Mouse (Mus musculus) cerebellum, adult 11 months (tissue): ENCODE measurements around the gene Kctd3.
"Not testable (repeated sequence)": the region's sequence is repeated elsewhere in the genome, so short reads cannot be mapped to it uniquely, and the experiment has no call there.

Experiments used
- DNase-seq: peaks from one replicate; pipeline ENCODE4 v3.0.0; 2022

Kctd3 gene

DNA sequence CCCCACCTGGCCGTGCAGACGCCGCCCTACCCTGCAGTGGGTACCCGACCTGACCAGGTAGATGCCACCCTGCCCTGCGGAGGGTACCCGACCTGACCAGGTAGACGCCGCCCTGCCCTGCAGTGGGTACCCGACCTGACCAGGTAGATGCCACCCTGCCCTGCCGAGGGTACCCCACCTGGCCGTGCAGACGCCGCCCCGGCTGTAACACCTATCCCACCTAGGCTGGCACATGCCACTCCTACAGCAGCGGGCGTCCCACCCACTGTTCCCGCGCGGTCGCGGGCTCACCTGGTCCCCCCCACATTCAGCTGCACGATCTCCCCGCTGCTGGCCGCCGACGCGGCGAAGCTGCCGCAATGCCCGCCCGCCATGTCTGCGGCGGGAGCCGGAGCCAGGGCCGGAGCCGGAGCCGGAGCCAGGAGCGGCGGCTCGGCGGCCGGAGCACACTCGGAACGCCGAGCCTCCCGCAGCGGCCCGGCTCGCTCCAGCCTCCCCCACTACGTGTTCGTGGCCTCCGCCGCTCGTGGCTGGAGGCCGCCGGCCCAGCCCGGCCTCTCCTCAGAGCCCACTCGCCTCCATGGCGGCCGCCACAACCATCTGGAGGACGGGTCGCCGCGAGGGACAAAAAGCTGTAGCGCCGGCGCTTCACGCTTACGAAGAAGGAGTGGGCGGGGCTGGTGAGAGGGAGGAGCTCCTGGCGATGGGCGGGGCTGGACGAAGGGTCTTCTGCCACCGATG is at the start of gene Kctd3:
TSS of gene Kctd3 (minus strand) at position 603 of the 741 bp plus-strand sequence.
- peak; percentile 97 for DNase-seq

DNA sequence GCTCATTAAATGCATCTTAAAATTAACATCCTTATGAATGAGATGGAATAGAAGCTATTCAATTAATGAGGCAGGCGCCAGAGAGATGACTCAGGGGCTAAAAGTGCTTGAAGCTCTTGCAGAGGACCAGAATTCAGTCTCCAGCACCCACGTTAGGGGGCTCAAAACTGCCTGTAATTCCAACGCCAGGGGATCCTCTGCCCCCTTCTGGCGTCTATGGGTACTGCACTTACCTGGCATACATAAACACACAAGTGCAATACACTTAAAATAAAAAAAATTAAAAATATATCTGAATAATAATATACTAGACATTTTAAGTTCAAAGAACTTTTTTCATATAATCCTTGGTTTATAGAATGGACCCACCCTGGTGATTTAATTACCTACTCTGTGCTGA is 49.8 kb upstream of the Kctd3 start:
- DNase-seq, result no peak

GRCm38 (mm10) chr1:189055933-189056332 is 48.3 kb upstream of the Kctd3 start:
- no peak for DNase-seq

- no peak for DNase-seq
These were observed 47.4 kb upstream of the Kctd3 start for GRCm38 (mm10) chr1:189054941-189055551.

- DNase-seq, result no peak
These were observed 46.5 kb upstream of the Kctd3 start for GRCm38 (mm10) chr1:189054191-189054590.

DNA sequence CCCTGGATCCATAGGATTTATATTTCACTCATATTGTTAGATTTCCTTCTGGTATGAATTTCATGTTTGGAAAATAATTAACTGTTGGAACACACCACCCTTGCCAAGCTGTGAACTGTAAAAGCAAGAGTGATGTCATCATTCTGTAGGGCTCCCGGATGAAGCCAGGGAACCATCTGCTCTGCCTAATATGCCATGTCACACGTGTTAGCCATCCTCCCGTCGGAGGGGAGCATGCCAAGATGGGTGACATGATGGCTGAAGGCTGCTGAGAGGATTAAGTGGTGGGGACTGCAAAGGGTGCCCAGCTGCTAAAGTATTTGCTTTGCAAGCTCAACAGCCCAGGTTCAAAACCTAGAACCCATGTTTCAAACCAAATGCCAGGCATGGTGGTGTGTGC is 44.5 kb upstream of the Kctd3 start:
- DNase-seq, result no peak

DNA sequence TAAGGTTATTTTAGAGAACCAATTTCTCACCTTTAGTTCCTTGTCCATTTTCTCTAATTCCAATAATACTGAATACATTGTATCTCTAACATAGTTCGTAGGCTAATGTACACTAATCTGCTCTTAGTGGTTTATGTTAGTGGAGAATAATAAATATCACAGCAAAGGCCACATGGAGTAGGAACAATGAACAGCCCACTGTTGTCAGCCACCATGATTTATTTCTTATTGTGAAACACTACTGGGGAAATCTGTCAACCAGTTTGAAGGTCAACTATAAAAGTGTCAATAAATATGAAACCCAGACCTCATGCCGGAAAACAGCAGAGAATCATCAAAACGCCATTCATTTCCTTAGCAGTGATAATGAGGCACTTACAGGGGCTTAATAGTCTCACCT is 42.5 kb upstream of the Kctd3 start:
- DNase-seq, result no peak

DNA sequence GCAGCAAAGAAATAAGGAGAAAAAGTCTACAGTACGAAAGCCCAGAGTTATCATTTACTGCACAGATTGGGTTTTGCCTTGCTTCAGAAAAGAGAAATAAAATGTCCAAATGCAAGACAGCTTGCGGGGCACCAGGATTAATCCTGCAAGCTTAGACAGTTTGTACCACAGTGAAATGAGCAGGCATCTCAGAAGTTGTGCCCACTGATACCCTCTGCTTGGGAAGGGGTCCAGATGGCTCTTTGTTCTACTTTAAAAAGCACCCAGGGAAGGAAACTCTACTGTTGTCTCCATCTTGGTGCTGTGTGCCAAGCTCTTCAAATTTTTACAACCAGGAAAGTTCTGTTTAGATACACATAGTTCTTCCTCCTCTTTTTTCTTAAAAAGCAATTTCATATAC is 40.7 kb upstream of the Kctd3 start:
- no peak for DNase-seq

DNA sequence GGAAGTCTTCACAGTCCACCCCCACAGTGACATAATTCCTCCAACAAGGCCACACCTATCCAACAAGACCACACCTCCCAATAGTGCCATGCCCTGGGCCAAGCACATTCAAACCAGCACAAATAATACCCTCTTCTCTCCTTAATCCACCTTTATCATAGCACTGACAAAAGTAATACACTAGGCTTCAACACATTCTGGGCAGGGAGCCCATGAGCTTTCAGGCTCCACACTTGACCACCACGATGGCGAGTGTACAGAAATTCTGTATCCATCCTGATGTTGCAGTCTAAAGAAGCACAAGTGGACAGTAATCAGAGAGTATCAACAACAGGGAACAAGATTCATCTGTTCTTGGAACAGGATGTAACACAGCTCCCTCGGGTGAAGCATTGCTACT is 40.3 kb upstream of the Kctd3 start:
- no peak for DNase-seq

- DNase-seq, result no peak
These were observed 39.2 kb upstream of the Kctd3 start for GRCm38 (mm10) chr1:189046831-189047230.

DNA sequence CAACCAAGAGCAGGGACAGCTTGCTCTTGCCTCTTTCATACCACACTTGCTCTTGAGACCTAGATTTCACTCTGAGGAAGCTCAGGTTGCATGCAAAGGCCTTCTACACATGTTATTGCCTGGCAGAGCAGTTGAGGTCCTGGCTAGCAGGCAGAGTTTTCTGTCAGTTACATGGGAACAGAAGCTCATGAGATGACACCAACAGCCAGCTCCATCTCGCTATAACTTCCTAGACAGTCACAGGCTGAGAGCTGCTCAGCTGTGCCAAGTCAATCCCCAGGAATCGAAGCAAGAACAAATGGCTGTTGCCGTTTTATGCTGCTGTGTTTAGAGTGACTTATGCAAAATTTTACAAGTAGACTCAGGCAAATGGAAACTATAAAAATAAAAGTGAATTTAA is 38.7 kb upstream of the Kctd3 start:
- DNase-seq, result no peak

GRCm38 (mm10) chr1:189041261-189041660 is 33.6 kb upstream of the Kctd3 start:
- DNase-seq, result no peak

DNA sequence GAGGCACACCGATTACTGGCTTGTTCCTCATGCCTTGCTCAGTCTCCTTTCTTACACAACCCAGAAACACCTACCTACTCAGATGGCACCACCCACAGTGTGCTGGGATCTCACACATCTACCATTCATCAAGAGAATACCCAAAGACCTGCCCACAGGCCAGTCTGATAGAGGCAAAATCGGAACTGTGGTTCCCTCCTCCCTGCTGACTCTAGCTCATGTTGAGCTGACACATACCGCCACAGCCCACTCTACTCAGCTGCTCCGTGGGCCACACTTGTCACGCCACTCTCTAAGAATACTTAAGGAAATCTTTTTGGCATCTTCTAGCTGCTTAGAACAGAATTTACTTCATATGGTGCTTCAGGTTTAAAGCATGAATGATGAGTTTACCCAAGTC is 31.7 kb upstream of the Kctd3 start:
- no peak for DNase-seq

GRCm38 (mm10) chr1:189032817-189033216 is 25.2 kb upstream of the Kctd3 start:
- not testable (repeated sequence) for DNase-seq

DNA sequence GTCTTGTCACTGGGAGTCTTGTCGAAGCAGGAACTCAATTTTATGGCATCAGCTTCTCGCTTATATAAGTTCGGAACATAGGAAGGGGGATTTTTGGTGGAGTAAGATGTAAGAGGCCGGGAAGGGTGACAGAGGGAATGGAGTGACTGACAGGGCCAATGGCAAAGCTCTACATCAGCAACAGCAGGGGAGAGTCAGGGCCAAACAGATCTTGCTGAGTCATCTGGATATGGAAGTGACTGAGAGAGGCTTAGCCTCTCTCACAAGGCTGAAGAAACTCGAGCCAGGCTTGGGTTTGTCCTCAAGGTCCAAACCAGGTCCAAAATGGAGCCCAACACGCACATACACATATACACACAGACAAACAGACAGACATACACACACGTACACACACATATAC is 23.3 kb upstream of the Kctd3 start:
- DNase-seq, result no peak

DNA sequence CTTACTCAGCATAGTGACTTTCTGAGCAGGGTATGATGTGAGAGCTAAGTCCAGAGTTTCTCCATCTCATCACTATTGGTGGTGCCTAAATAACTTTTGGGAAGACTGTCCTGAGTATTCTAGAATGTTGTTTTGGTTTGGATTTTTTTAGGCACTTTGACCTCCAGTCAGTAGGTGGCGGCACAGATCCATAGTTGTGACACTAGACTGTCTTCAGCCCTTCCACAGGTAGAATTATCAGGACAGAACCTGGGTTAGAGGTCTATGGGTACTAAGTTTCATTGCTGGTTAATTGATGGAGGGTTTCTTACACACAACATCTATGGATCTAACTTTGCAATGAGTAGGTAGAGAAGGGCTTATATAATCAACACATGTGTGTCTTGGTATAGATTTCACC is 20.6 kb upstream of the Kctd3 start:
- peak; percentile 24 for DNase-seq

- DNase-seq, result no peak
These were observed 19.2 kb upstream of the Kctd3 start for GRCm38 (mm10) chr1:189026885-189027284.

DNA sequence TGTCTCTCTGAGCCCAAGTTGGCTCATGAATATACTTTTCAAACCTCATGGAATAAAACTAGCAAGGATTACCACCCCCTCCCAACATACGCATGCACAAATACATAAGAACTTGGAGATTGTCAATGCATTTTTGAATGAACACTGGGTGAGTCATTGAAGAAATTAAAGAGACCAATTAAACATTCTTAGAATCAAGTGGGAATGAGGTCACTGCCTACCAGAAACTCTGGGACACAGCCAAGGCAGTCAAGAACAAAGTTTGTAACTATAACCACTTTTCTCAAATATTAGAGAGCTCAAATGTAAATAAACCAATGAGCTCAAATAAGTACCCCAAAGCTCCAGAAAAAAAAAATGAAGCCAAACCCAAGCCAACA is 16.1 kb upstream of the Kctd3 start:
- DNase-seq, result no peak

DNA sequence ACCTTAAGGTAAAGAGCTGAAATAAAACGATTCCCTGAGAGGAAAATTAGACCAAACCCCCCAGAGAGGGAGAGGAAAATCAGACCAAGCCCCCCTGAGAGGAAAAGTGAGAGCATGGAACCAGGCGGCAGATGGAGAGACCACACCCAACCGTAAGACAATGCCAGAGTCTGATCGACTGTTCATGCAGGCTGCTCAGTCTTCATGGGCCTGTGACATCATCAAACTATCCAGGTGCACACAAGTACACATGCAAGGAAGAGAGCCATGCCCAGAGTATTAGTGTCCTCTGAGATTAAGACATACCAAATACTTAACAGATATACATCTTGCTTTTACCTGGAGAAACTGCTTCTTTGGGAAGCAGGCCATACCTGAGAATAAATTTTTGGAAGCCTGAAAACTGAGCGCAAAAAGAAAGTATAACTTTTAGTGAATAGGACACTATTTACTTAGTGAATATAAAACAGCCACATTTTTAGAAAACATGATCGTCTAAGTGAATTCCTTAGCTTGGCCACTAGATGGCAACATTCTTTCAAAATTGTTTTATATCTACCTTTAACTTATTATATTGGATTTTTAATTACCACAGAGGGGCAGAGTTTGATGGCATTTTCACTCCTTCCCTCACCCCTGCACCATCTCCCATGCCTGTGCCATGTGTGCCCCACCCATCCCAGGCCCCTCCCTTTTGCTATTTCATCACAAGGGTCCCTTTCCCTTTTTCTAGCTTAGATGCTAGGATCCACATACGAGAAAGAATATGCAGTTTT is 15.5 kb upstream of the Kctd3 start:
- DNase-seq, result no peak

- DNase-seq, result no peak
These were observed 7.7 kb upstream of the Kctd3 start for GRCm38 (mm10) chr1:189015372-189015771.

DNA sequence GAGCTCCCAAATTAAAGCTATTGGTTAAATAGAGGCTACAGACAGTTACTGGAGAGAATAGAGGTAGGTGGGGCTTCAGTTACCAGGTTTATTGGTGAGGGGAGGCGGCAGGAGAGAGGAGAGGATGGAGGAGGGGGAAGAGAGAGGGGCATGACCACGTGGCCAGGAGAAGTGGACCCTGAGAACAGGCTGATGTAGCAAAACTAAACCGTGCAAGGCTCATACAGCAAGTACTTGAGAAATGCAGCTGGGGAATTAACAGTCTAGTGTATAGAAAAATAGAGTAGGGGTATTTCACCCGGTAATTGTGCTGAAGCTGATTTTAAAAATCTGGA is 5.9 kb upstream of the Kctd3 start:
- no peak for DNase-seq

- DNase-seq, result no peak
These were observed 5.4 kb upstream of the Kctd3 start for GRCm38 (mm10) chr1:189012846-189013586.

DNA sequence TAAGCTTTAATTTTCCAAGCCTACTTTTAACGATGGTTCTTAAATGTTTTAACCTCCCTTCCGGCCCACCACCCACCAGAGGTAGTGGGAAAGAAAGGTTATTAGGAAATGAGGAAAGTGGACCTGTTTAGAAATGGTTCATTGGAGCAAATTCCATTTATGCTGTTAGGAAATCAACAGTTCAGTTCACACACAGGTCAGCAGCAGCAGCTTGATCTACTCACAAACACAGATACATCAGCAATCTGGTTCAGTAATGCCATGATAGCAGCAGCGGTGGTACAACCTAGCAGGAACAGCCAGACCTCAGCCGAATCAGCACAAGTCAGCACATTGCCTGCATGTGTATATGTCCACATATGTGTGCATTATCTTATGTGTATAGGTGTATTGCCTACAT is 3.0 kb upstream of the Kctd3 start:
- DNase-seq, result no peak

GRCm38 (mm10) chr1:189007980-189008324 is 311 bp upstream of the Kctd3 start:
- DNase-seq, result no peak
